Mouse (Mus musculus): ENCODE measurements at regions not wholly inside any gene's neighbourhood (a gene's known extent, or its start where the extent isn't known, plus 50 kb on each side); places are given as distances from the start of the nearest gene placed in this dataset.
A peak's percentile ranks its signal among the peaks of the same experiment; 100 is the strongest.

DNA sequence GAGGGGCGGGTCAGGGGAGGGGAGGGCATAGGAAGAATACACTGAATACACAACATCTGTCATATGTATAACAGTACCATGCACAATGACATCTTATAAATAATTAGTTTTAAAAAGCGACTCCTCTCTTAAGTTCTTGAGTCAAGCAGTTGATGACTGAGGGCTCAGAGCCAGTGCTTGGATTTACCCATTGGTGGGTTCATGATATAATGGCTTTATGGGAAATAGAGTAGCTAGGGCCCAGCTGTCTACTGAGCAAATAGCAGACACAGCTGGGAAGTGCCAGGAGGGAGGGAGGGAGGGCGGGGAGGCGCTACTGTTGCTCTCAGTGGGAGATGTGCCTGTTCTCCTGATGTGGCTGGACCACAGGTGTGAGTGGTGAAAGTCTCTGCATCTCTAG is 268.5 kb downstream of the Matn1 start:
- DNase-seq (ENCODE audit: low spot score), result no peak

DNA sequence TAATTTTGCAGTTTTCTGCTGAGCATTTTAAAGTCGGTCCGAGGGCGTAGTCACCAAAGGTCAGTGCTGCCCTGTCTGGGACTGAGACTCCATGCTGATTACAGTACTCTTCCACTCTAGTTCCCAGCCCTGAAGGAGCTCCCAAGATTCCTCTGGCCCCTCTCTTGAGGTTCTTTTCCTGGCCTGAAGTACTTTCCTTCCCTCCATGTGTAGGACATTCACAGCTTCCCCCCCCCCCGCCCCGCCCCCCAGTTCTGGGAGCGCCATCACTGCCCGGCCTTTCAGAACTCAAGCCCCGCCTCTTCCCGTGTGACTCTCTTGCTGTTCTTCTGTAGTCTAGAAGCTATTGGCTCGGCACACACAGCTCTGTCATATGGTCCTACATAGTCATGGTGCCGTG is 271.5 kb downstream of the Matn1 start:
- no peak for DNase-seq (ENCODE audit: low spot score)

DNA sequence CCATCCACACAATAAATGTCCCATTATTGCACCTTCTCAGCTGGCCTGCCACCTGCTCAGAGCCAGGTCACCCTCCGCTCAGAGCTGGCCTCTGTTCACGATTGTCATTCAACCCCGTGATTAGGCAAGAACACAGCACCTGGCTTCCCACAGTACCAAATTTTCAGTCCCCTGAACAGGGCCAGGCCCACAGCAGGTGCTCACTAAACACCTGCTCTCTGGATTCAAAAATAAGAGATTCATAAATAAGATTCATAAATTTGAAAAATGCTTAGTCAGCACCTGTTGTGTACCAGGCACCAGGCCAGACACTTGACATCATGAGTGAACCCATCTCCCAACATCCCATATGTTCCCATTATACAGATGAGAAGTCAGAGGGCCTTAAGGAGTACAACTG is 272.2 kb downstream of the Matn1 start:
- no peak for DNase-seq (ENCODE audit: low spot score)

- no peak for DNase-seq (ENCODE audit: low spot score)
Observed at GRCm38 (mm10) chr4:131217083-131217482, 272.9 kb downstream of the Matn1 start.

- DNase-seq (ENCODE audit: low spot score), result no peak
Observed at GRCm38 (mm10) chr4:131217571-131218155, 273.5 kb downstream of the Matn1 start.

GRCm38 (mm10) chr4:131220966-131221365 is 276.8 kb downstream of the Matn1 start:
- no peak for DNase-seq (ENCODE audit: low spot score)

DNA sequence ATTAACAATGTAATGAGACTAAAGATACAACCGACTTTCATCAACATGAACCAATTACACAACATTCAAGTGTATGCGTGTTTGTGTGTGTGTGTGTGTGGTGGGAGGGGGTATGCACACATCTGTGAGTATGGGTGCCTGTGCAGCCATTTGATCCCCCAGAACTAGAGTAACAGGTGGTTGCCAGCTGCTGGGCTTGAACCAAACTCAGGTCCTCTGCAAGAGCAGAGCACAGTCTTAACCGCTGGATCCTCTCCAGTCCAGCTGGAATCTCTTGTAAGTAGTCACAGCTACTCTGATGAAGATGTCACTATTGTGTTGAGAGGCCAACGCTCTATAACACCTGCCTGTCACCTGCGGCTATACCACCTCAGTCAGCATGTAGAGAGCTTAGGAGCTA is 286.2 kb downstream of the Matn1 start:
- no peak for DNase-seq (ENCODE audit: low spot score)

DNA sequence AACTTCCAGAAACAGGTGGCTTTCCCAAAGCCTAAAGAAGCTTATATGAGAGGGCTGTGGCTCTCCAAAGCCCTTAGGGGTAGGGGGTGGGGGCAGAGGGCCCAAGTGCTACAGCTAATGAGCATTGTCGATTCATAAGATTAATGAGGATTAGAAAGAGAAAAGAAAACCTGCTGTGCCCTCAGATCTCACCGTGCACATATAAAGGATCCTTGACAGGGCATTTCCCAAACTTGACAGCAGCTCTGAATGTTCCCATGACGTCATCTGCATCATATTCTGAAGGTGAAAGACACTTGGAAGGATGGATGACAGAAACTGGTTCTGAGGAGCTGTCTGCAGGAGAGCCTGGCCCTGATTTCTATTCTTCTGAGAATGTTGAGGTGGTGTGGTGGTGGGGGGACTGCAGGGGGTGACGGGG is 292.4 kb downstream of the Matn1 start:
- DNase-seq (ENCODE audit: low spot score), result no peak

DNA sequence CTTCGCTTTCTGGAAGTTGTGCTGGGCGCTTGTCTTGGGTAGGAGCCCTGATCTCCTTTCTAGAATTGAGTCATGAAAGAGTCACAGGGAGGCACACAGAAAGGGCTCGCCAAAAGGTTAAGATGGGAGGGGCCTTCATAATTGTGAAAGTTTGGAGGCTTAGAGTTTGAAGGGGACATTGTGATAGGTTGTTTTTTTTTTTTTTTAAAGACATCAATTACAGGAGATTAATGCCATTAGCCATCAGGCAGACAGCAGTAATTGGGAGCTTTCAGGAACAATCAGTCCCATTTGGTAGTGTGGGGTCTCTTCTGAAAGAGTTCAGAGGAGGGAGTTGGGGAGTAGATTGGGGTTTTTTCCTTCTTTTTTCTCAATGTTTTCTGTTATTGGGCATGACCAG is 294.4 kb downstream of the Matn1 start:
- no peak for DNase-seq (ENCODE audit: low spot score)

- DNase-seq (ENCODE audit: low spot score), result no peak
Observed at GRCm38 (mm10) chr4:131239132-131239531, 294.9 kb downstream of the Matn1 start.

- no peak for DNase-seq (ENCODE audit: low spot score)
Observed at GRCm38 (mm10) chr4:131240457-131240856, 296.3 kb downstream of the Matn1 start.

DNA sequence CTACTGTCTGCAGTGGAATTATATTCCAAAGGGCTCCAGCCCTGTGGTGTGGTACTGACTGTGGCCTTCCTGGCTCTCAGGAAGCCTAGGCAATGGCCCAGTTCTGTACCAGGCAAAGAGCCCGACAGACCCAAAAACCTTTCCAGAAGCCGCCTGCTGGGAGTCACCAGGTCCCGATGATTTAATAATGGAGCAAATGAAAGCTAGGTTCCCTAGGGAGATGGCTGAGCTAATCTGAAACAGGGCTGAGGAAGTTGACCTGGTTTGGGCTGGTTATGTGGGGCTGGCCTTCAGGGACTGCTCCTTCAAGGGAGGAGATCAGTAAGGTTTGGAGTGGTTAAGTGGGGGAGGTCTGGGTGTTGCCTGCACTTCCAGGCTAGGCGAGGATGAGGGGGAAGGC is 298.1 kb downstream of the Matn1 start:
- no peak for DNase-seq (ENCODE audit: low spot score)

- DNase-seq (ENCODE audit: low spot score), result no peak
Observed at GRCm38 (mm10) chr4:131243744-131244387, 299.7 kb downstream of the Matn1 start.

- DNase-seq (ENCODE audit: low spot score), result peak; percentile 67
Observed at GRCm38 (mm10) chr4:131252602-131253442, 308.6 kb downstream of the Matn1 start.

DNA sequence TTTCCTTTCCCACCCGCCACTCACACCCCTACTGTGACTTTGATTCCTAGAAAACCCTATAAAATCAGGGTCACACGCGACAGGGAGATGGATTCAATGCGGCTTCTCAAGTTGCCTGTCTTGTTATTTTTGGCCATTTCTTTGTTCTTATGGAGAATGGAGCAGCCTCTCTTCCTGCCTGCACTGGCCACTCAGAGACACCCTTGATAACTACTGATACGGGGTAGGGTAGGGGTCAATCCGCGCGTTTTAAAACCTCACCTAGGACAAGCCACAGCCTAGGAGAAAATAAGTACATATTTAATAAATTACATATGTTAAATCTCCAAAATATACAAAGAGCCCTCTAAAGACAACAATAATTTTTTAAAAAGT is 309.2 kb downstream of the Matn1 start:
- DNase-seq (ENCODE audit: low spot score), result no peak

DNA sequence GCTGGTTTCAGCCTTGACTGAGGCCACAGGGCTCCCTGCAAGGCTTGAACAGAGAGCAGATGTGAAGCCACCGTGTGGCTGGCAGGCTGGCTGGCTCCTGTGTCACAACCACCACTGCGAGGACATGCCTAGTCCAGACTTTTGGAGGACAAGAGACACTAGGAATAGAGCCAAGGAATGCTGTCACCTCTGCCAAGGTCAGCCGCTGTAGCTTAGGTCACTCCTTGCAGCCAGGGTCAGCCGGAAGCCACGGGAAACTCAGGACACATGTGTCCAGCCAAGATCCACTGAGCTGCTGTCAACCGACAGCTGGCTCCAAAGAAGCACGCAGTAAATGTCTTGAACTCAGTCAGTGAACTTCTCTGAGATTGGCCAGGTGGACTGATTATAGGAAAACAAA is 310.1 kb downstream of the Matn1 start:
- DNase-seq (ENCODE audit: low spot score), result peak; percentile 64

- DNase-seq (ENCODE audit: low spot score), result no peak
Observed at GRCm38 (mm10) chr4:131254691-131255090, 310.5 kb downstream of the Matn1 start.

GRCm38 (mm10) chr4:131261236-131261635 is 317.1 kb downstream of the Matn1 start:
- no peak for DNase-seq (ENCODE audit: low spot score)

- no peak for DNase-seq (ENCODE audit: low spot score)
Observed at GRCm38 (mm10) chr4:131262909-131263308, 318.7 kb downstream of the Matn1 start.

DNA sequence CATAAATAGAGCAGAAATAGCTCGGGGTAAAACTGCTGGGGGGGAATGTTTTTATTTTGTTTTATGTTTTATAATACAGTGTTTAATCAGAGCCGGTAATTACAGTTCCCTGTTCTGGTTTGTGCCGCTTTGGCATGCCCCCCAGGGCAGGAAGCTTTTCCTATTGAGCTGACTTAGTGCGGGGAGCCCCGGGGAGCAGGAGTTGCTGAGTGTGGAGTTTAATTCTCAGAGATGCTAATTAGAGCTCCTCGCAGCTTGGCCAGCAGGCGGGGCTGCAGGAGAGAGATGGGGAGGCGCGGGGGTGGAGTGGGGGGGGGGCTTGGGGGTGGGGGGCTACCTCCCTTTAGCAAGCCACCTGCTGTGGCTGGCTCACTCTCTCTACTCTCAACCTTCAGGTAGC is 322.6 kb downstream of the Matn1 start:
- DNase-seq (ENCODE audit: low spot score), result no peak

- peak; percentile 28 for DNase-seq (ENCODE audit: low spot score)
Observed at GRCm38 (mm10) chr4:131267760-131268159, 323.6 kb downstream of the Matn1 start.

GRCm38 (mm10) chr4:131270192-131270591 is 326.0 kb downstream of the Matn1 start:
- DNase-seq (ENCODE audit: low spot score), result no peak

DNA sequence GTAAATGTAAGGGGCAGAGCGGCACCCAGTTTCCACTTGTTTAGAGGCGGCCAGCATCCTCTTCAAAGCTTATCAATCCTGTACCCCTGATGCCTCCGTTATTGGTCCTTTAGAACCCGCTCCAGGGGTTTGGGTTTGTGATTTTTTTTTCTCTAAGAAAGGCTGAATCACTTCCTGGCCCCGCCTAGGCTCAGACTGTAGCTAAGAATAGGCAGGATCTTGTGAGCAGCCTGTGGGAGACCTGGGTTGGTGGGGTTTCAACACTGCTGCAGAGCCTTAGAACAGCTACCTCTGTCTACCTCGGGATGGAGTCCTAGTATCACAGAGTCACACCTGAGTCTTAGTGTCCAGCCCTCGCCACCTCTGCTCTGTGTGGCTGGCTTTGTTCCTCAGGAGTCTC is 327.9 kb downstream of the Matn1 start:
- no peak for DNase-seq (ENCODE audit: low spot score)
